Mouse (Mus musculus) heart, adult 18-20 months (tissue): ENCODE data around the gene Cald1. TPM values are rescaled to one million over a fixed set of nuclear protein-coding genes. Genes with fewer than 3 reads are reported as not detected.

Experiments
- DNase-seq, 2 experiments: peaks; one replicate each; pipeline ENCODE4 v3.0.0; 2021 to 2022; ENCODE audit warnings: mixed read lengths in 1 of 2
- long read RNA-seq, 2 experiments: library from polyadenylated mRNA; stranded (forward); transcript quantifications; one replicate each; pipeline ENCODE4 v2.0.0; 2021
- total RNA-seq, 2 experiments: library from RNA; stranded (reverse); gene quantifications; 2 replicates each; pipeline ENCODE4 v1.2.3; 2021

Cald1 gene
- 10 to 100 TPM; 48.0 to 48.9 TPM for total RNA-seq
- long read RNA-seq, experiment 1, full-length matches to known transcripts: 10 of 14 reads
- long read RNA-seq, experiment 1, partial matches to known transcripts: 1 of 14 reads
- long read RNA-seq, experiment 1, other reads (novel, unspliced or antisense): 3 of 14 reads
- long read RNA-seq, experiment 2, full-length matches to known transcripts: 7 of 8 reads
- long read RNA-seq, experiment 2, partial matches to known transcripts: 0 of 8 reads
- long read RNA-seq, experiment 2, other reads (novel, unspliced or antisense): 1 of 8 reads

DNA sequence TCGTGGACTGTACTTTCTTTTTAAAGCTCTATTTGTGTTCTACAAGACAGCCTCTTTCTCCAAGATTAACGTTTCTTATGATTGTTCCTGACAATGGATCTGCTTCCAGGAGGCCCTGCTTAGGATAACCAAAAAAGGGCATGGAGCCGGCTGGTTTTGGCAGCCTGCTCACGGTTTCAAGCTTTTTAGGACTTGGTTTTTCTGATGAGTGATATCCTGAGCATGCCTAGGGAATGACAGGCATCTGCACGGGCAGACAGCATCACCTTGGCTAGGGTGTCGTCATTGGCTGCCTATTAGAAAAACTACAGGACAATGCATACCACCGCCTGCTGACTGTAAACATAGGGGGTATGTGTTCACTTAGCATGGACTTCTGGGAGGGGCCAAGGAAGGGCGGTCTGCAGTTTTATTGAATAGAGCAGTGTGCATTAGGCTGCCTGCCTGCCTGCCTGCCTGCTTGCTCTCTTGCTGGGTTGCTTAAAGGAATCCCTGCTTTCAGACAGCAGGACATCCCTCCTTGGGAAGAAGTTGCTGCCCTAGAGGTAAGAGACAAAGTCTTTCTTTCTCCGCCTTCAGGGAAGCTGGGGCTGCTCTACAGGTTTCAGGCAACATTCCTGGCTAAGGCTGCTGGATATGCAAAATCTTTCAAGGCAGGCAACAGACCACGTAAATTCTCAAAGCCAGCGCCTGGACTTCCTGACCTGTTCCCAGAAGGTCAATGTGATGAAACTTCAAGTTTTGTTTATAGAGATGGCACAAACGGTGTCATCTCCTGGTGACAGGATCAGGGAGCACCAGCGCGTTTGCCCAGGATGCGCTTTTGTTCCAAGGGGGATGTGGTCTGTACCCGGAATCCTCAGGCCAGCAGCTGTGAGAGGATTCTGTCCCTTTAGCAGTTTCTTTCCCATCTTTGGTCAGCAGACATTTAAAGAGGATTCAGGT is at the start of gene Cald1:
Cald1 (plus strand) TSS at position 380 of the 945 bp plus-strand sequence.
- DNase-seq: peak; percentile 77 to 78

DNA sequence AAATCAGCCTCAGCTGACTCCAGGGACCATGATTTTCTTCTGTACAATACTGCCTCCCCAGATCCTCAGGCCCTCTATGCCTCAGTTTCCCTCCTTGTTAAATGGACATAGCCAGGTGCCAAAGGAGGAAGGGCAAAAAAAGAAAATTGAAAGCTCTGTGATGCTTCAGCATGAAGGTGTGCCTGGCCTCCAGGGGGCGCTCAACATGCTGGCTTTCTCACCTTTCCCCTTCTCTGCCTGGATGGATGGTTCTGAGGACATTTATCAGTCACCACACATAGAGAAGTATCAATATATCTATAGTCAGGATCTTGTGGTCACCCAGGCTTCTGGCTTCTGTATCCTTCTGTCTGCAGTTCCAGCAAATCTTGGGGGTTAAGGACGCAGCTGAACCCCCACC is 49.3 kb upstream of the Cald1 start:
- DNase-seq: peak; percentile 42 to 83

DNA sequence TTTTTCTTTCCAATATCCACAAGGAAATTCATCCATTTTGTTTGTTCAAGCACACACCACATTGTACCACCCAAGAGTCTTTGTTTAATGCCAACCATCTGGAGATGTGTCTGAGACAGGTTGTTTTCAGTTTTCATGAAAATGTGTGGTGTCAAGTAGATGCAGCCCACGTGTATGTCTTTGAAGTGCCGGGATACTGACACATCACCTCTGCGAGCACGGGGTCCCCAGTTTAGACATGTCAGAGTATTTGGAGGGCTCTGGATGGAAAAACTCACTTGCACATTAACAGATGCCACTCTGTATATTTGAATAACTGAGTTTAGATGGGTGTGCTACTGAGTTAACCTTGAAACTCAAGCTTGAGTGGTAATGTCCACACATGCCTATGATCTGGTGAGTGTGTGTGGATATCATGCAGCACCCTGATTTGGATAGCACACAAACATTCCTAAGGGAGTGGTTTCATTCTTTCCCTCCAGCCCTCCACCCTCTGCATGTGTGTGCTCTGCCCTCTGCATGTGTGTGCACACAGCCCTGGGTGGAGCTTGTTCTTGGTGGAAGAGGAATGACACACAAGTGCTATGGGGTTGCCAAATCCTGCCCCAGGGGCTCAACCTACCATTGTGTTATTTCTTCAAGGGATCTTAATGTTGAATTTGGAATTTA is 45.7 kb upstream of the Cald1 start:
- DNase-seq: no peak

DNA sequence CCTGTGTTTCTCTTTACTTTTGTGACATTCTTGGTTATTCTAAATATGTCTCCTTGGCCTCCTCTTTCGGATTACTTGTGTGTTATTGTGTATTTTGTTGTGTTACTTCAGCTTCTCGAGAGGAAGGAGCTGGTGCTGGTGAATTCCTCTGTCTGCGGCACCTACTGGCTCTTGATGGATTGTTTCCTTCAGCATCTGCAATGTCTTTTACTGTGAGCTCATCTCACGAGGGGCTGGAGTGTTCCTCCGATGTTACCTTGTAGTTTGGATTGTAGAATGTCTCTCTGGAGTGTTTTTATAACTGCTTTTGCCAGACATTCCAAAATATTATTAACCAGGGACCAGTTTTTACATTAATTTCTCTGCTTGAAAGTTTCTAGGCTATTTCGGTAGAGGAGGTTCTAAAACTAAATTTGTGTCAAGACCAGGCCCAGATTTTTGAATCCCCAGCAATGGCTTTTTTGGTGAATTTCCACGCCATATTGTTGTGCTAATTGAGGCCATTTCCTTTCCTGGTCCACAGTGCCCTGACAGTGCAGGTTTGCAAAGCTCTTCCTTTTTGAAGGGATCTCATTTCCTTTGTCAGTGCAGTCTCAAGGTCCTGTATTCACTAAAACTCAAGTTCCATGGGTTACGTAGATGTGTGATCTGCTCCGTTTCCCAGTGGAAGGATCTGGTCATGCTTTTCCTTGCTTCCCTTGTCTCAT is 43.9 kb upstream of the Cald1 start:
- DNase-seq: no peak

DNA sequence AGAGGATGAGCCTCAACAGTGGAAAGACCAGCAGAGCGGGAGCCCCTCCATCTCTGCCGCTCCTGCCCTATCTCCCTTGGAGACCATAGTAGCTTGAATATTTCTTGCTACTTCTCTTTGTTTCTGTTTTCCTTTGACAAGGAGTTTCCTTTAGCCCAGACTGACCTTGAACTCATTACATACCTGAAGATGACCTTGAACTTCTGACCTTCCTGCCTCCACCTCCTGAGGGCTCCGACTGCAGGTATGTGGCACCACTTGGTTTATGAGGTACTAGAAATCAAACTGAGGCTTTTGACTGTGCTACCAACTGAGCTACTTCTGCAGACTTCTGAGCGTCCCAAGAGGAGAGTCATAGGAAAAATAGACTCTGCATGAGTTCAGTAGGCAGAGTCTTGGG is 38.8 kb upstream of the Cald1 start:
- no peak for DNase-seq

DNA sequence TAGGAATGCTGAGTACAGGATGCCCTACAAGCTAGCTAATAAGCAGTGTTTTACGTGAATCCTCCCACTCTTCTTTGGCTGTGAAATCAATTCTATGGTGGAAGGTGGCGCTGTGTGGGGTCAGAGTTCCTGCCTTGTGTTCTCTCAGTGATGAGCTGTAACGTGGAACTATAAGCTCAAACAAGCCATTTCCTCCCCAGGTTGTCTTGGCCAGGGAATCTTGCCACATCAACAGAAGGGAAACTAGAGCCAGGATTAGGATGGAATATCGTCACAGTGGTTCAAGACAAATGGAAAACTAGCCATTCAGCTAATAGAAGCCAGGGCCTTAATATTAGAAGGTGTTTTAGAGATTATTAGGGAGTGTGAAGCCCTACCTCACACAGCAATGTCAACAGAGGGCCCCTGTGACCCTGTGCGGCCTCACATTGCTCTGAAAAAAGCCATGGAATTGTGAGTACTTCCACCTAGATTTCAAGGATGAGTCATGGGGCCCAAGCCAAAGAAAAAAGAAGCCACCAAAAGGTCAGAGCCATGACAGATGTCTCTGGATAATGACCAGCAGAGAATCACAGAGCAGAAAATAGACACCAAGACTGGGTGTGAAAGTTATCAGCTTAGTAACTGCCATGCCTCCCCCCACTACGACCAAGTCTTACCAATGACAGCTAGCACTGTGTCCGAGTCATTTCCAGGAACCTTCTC is 33.0 kb upstream of the Cald1 start:
- DNase-seq: no peak

DNA sequence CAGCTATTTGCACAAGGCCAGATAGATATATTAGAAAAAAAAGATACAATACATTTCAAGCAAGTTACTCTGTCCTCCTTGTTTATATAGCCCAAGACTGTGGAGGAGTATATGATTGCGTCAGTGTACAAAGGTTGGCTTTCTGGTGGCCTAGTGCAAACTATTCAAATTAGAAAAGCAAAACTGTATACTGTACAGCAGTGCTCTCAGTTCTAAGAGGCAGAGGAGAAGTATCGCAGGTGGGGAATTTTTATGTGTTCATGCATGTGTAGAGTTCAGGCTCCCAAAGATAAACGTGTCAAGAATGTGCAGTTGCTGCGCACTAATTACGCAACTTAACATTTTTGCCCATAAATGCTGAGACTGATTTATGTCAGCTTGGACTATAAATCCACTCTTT is 31.0 kb upstream of the Cald1 start:
- no peak for DNase-seq

DNA sequence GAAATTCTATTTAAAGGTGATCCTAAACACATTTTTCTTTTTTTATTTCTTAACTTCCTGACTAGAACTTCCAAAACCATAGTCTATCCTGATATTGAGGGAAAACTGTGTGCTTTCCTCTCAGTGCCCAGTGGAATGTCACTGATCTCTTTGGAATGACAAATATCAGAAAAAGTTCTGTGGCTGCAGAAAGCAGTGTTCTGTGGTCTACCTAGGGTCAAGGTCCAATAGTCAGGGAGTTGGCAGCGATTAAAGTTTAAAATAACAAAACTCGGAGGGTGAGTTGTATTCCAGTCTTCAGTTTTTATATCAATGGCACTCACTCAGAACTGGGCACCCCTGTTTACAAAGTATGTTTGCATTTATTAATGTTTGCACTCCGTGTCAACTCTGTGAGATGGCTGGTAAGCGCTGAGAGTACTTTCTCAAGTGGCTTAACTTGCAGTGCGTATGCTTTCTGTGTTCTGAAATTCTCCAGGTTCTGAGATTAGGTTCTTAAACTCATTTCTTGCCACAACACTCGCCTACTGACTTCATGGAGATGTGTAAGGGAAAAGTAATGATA is 18.7 kb upstream of the Cald1 start:
- DNase-seq: no peak

DNA sequence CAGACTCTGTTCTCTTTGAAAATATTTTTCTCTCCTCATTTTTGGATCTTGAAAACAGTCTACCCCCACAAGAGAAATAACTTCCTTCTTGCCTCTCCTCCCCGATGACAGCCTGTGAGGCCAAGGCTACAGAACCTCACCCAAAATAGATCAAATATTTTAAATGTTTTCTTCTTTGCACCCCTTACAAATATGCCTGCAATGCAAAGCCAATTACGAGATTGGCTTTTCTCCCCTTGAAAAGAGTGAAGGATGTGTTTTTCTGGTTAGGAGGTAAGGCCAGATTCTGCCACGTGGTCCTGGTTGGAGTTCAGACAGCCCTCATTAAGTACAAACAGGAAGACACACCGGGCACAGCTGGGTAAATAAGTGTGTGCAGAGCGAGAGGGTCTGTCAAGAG is 14.9 kb upstream of the Cald1 start:
- no peak for DNase-seq

DNA sequence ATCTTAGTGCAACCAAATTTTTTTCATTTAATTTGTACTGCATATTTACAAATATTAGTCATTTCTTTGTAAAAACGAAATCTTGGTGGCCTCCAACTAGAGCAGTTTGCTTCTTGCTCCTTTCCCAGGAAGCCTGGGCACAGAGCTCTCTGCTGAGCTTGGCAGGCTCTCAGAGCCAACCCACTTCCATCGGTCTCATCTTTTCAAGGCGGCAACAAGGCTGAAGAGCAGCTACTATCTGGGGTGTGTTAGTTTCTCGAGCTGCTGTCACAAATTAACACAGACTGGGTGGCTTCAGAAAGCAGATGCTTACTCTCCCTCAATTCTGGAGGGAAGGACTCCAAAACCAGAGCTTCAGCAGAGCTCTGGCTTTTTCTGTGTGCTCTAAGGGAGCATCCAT is 10.2 kb upstream of the Cald1 start:
- no peak for DNase-seq

DNA sequence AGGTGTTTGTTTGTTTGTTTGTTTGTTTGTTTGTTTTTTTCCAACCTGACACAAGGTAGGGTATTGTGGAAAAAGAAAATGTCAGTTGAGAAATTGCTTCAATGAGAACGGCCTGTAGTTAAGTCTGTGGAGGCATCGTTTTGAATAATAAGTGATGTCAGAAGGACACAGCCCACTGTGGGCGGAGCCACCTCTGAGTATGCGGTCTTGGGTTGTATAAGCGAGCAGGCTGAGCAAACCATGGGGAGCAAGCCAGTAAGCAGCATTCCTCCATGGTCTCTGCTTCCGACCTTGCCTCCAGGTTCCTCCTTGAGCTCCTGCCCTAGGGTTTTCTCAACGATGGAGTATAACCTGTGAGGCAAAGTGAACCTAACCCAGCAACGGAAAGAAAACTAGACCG is 7.6 kb upstream of the Cald1 start:
- DNase-seq: no peak

DNA sequence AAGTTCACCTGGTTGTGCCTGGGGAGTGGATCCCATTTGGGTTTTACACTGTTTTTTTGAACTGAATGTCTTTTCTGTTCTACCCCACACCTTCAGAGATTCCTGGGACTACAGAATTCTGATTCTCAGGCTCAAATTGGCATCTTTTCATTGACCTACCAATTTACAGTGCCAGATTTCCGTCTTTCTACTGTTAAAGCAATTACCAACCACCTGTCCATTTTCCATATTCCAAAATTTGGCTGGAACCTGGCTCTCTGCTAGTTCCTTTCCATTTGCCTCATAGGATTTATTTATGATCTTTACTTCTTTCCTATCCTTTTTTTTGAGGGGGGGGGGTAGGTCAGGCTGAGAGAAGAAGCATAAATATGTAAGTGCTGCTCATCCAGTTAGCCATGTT is 4.9 kb upstream of the Cald1 start:
- no peak for DNase-seq

DNA sequence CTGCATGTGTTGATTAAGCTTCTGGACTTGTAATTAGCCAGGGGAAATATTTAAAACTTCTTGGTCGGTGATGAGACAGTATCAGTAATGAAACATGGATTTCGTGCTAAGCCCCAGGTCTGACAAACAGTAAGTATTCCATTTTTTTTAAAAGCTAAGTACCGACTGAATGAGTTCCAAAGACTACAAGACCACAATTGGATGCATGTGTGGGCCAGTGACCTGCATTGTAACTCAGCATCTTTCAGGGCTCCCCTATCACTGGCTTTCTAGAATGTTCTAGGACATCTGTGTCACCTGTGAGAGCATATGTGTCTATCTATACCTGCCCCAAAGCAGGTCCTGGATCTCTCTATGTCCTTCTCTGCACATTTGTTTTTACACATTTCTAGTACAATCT is 984 bp upstream of the Cald1 start:
- no peak for DNase-seq

DNA sequence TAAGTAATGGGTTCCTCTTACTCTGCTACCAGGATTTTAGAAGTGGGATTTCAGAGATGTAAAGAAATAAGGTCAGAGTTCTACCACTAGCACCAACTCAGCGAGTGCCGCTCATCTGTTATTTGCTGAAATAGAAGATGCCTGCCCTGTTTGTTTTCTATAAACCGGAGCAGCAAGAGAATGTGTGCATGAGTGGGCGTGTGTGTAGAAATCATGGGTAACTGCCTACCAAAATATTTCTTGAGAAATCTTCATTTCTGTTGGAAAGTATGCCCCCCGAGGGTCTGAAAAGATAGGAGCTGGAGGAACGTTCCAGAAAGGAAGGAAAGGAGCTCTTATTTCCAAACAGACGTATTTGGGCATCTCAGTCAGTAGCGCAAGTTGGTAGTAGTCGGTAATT is 871 bp downstream of the Cald1 start:
- no peak for DNase-seq

DNA sequence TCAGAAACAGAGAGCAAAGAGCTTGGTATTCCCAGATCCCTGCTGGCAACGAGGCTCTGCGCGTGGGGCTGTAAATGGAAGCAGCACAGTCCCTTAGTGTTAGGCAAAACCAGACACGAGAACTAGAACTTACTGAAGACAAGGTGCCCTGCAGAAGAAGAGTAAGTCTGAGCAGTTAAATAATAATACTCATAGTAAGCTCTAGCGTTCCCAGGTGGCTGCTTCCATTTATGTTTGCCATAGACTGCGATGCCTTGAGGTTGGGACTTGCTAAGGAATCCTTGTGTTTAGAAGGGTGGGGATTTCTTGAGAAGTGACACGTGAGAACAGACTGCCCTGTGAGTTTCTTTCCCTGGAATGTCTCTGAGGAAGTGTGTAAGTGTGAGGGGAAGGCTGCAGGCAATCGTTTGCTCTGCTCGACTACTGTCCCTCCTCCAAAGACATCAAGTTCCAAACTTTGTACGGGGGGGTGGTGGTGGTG is 1.4 kb downstream of the Cald1 start:
- DNase-seq: no peak

DNA sequence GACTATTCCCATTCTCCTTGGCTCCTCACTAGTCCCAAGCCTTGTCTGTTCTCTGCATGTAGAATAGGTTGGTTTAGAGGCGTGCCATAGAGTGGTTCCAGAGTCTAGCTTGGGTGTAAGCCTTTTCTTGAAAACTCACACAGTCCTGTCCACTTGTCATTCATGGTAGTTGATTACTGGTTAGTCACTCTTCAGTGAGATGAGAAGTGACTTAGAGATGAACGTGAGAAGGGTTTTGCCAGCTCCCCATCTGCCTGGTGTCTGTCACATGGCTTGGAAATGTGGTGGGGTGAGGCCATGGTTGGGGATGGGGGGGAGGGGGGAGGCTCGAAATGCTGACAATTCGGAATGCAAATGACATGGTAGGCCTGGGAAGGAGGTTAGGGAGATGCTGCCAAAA is 2.5 kb downstream of the Cald1 start:
- DNase-seq: no peak

DNA sequence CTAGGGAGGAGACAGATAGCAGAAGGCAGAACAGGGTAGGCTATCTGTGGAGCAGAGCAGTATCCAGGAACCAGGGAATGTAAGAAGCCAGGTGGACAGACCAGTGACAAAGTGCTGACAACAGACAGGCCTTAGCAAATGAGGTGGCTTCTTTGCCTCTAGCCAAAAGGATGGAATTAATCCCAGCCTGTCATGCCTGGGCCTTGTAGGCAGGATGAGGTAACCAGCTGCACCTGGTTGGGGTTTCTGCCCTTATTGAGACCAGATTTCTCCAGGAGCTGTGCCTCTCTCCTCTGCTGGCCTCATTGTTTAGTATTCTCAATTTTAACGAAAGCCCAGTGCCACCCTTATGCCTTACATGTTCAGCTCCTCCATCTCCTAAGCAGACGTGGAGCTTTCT is 3.8 kb downstream of the Cald1 start:
- no peak for DNase-seq

DNA sequence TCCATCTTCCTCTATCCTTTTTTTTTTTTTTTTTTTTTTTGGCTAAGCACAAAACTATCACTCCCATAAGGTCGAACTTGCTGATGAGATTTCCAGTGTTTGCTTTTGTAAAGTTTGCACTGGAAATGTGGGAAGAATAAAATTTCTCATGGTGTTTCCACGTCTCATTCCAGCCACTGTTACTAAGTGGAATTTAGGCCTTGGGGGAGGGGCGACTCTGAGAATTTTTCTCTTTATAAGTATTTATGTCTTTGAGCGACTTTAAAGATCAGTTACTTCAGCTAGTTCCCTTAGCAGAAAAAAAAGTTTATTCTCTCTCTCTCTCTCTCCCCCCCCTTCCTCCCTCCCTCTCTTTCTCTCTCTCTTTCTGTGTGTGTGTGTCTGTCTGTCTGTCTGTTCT is 8.1 kb downstream of the Cald1 start:
- no peak for DNase-seq

DNA sequence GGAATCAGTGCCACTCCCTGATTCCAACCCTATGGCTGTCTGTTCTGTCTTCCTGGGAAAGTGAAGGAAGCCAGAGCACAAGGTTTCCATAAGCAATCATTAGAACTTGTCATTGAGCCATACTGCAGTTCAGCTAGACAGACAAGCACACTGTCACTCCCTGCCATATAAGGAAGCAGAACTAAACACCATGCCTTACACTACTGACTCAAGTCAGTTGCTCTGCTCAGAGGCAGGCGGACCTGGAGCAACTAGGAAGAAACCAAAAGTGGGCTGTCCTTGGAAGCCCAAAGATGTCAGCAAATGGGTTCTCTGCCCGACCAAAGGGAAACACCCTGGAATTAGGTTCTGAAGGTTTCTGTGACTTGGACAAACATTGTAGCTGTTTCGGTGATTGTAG is 10.3 kb downstream of the Cald1 start:
- DNase-seq: no peak

DNA sequence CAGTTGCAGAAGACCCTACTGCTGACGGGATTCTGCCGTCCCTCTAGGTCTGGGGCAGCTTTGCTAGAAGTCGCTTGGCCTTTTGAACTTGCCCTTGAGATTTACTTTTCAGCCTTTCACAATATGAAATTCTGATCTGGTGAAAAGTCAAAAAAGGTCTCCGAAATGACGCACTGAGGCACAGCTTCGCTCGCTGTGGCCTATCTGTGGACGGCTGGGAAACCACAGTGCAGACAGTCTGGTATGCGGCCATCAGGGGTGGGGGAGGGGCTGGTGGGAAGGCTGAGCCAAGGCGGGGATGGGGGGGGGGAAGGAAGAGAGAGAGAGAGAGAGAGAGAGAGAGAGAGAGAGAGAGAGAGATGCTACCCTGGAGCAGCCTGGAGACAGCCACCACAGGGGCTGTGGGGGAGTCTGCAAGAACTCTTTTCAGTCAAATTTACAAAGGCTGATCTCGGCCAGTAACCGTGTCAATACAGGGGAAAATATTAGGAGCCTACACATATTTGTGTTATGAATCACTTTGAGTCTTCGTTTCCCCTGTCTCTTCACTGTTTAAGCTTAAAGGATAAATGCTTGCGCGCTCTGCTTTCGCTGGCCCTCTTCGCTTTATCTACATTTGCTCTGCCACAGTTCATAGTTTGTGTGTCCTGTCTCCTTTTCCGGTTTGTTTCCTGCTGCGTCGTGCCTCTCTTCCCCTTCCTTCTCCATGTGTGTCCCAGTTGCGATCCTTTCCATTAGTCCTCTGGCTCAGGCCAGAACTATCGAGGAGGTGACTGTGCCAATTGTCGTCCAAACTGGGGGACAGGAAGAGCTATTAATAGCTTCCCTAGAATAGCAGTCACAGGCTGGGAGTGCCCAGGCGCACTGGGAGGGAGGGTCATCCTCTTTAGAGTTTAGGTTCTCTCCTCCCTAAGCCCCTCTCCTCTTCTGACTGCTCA is 11.9 kb downstream of the Cald1 start:
- DNase-seq: peak; percentile 81 to 92
